Mouse (Mus musculus) monocyte, adult 2 months (primary cell): ENCODE data around the gene Pde7b.

ENCODE experiments used
- DNase-seq, 2 experiments: peaks; one replicate each; pipeline ENCODE4 v3.0.0; 2022; ENCODE audit warnings: low spot score in 2 of 2, low read depth in 1 of 2

Pde7b gene

DNA sequence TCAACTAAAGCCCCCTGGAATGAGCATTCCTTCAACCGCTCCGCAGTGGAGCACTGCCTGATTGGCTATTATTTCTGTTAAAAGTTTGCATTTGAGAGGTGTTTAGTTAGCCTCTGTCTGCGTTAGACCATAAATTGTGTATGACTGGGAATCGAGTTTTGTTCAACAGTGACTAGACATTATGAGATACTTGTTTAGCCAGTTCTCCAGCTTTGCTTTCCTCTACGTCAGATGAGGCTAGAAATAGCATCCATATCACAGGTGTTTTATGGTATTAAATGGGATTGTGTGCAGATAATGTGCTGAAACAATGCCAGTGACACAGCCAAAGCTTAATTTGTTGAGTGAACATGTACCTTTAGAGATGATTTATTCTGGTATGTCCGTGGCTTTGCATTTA, 70.3 kb downstream of the Pde7b start:
- DNase-seq = no peak

DNA sequence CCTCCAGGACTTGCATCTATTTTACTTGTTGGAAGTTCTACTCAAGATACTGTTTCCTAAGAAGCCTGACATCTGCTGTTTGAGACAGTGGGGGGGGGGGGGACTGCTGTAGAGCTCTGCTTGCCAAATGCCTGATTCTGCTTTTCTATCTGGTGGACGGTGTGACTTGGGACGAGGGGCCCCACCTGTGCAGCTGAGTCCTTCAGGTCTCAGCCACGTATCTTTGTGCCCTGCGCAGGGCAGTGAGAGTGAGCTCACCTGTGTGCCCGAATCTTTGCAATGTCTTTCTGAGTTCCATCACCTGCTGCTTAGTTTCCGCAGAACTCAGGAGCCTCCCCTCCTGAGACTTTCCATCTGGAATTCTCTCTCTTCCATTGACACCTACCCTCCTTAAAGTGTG, 70.7 kb downstream of the Pde7b start:
- DNase-seq = no peak

DNA sequence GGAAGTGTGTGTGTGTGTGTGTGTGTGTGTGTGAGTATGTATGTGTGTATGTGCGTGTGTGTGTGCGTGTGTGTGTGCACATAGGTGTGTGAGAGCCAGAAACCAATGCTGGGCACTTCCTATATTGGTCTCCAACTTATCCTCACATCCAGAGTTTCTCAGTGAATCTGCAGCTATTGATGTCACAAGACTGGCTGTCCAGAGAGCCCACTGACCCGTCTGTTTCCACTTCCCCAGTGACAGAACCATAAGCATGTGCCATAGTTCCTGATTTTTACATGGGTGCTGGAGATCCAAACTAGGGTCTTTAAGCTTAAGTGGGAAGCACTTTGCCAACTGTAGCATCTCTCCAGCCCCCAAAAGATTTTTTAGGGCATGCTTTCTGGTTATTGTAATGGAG, 71.6 kb downstream of the Pde7b start:
- DNase-seq = no peak

DNA sequence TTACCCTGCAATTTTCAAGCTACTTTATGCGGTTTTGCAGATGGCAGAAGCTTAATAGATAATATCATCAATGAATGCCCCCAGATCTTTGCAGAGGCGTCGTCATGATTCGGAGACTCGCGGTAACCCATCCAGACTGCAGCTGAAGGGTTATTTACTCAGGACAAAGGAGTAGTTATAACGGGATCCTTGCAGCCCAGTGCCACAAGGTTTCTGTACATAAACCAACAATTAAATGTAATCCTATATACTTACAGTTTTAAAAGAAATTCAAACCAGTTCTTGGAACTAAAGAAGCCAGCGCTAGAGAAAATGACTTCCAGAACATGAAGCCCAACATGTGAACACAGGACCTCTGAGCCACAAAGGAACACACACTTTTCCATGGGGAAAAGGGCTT, 88.5 kb downstream of the Pde7b start:
- no peak for DNase-seq

DNA sequence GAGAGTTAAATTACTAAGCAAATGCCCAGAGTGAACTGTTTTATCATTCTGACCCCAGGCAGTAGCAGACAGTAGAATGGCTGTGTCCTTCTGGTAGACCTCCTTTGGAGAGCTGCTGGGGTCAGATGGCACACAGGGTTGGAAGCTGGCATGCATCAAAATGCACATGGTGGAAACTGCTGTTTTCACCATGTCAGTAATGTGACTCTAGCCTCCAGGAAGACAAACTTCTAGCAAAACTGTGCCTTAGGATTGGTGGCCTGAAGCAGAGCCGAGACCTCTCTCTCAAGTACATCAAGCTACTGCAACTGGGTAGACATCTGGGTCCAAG, 91.8 kb downstream of the Pde7b start:
- DNase-seq = no peak

DNA sequence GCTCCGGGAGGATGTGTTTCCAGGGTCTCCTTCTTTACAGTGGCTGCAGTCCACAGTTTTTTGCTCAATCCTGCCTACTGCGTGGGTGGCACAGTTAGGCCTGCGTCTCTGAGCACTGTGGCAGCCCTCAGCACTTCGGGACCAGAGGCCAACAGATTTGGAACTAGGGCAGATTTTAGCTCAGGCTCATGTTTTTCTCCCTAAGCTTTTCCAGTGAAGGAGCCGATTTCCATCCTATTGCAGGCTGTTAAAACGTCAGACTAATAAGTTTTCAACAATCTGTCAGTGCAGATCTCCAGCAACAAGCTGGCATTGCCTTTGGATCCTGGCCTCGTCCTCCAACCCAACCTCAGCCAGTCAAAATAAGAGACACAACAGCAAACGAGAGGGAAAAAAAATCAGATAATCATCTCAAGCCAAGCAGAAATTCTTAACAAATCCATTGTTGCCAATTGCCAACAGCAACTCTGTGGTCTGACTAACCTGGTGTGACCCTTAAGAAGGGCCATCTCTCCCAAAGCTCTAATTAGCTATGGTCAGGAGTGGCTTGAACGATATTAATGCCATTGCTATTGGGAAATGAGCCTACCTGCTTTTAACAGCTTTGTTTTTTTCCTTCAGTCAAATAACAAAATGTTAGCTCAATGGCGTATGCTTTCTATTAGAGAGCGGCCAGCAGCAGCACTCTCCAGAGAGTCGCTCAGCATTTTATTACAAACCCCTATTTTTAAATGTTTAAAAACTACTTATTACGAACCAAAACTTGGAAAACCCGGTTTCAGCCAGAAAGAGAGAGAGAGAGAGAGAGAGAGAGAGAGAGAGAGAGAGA, 92.4 kb downstream of the Pde7b start:
- DNase-seq = no peak

DNA sequence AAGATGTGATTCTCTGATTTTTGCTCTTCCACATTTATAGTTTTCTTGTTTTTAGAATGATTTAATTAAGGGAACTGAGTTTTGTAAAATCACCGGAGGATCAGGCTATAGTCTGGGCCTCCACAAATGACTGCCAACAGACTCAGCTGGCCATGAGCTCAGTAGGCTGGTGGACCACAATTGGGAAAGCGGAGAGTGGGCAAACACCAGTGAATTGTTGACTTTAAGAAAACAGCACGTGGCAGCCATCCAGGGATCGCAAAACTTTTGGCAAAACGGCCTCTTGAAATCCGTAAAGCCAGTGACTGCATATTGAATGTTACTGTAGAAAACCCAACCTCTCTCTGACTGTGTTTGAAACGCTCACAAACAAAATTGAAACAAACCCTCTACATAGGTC, 94.8 kb downstream of the Pde7b start:
- DNase-seq = no peak

DNA sequence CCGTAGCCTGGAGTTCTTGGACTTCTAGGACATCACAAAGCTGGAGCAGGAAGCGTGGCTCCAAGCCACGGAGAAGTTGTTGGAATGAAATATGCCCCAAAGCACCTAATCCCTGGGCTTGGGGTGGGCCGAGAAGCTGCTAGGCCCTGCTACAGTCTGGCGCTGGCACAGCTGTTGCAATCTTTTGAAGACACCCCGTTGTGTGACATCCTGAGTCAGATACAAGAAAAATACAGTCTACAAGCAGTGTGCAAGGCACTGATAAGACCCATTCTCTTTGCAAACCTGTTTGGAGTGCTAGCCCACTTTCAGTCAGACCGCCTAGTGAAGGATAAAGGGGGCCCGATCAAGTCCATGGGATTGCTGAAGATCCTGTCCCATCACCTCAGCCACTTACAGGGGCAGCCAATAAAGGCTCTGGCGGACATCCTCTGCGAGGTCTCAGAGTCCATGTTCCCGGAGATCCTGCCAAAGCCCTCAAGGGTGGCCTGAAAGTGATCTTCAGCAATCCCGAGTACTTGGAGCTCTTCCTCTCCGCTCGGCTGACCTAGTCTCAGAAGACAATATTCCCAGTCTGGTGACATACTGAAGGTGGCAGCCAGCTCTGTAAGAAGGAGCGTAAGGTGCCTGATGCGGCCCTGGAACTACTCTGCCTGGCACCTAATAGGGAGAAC, 99.0 kb downstream of the Pde7b start:
- DNase-seq = no peak

DNA sequence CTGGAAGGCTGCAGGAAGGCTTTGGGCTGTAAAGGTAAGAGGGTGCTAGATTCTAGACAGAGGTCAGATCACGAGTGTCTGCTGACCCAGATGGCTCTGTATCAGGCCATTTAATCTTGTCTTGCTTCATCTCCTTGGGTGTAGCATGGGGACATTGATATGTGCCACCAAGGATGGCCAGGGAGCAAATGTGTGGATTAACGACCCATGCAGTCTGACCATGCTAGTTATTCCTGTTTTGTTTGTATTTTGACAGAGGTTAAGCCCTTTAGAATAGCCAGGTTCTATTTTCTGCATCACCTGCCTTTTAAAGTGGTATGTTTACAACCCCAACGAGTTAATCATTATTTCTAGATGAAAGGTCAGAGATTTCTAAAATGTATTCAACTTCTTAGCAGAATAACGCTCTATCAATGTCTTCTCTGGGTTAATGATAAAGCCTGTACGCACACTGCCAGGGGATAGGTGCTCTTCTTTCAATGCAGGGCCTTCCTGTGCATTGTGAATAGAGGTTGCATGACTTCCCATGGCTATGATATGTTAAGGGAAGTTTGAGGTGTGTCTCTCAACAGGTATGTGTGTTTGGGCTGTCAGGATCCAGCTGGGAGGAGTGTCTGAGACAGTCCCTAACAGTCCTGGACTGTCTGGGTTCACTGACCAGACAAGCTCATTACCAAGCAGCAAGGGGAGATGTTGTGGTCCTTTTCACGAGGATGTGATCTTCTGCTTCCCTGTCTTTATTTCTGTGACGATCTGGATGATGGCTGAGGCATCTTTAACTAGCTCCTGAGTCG, 103.0 kb downstream of the Pde7b start:
- DNase-seq = no peak

DNA sequence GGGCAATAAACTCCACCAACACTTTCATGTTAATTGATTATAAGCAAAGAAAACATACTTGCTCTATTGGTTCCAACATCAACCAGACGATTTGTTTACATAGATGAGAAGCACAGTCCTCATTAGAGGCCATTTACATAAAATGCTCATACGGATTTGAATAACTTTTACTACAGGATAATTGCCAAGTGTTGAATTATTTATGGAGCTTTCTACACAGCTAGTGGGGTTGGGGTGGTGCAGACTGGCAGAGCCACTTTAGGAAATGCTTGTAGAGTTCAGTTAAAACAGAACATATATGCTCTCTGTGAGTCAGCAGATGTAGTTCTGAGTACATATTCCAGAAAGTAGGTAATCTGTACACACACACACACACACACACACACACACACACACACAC, 118.9 kb downstream of the Pde7b start:
- no peak for DNase-seq

DNA sequence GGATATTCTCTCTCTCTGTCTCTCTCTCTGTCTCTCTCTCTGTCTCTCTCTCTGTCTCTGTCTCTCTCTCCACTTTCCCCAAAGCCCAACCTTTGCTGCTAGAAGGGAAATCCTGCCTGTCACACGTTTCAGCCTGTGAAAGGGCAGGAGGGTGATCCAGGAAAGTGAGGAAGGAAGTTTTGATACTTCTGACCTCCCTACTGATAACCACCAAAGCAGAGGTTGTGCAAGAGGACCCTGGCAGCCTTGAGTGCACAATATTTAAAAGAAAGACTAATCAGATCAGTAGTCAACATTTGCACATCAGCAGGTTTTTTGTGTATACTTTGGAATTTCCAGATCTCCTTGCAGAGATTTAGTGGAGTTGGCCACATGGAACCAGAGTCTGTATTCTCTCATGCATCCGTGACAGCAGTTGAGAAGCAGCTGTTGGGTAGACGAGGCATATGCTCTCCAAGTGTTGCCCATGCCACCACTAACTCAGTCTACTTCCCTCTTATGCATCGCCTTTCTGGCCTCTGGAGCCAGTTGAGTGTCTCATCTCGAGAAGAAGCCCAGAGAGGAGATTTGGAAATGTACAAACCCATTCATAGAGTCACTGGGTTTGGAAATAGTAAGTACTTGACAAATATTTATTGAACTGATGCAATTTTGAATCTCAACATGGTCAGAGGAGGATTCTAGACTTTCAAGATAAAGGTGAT, 129.6 kb downstream of the Pde7b start:
- peak in 1 of 2 experiments; percentile 10 for DNase-seq

DNA sequence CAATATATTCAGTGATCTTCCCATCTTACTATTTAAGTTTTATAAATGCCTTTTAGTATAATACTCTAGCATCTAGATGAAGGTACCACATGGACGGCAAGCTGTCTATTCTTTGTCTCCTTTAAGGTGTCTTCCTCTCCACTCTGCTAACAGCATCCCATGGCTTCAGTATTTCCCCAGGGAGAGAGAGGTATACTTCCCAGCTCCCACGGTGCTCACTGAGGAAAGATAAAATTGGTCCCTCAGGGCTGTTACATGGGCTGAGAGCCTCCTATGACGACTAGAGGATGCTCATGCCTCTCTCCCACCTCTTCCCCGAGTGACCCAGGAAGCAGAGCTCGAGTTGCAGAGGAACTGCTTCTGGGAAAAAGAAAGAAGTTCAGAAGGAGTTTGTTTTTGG, 130.9 kb downstream of the Pde7b start:
- no peak for DNase-seq

DNA sequence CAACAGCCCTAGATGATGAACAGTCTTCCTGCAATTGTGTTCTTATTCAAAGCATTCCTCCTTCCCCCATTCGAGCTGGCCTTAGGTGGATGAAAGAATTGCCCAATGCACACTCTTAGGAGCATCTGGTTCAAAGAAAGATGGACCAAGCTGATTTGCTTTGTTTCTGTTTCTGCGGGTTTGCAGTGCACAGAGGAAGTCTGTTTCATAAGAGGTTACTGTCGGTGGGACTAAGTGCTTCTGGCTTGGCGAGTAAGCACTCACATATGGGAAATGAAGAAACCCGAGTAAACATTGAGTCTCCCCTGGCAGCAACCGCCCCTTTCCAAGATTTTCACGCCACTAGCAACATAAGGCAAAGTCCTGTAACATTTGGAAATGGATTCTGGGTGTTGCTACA, 134.8 kb downstream of the Pde7b start:
- no peak for DNase-seq

DNA sequence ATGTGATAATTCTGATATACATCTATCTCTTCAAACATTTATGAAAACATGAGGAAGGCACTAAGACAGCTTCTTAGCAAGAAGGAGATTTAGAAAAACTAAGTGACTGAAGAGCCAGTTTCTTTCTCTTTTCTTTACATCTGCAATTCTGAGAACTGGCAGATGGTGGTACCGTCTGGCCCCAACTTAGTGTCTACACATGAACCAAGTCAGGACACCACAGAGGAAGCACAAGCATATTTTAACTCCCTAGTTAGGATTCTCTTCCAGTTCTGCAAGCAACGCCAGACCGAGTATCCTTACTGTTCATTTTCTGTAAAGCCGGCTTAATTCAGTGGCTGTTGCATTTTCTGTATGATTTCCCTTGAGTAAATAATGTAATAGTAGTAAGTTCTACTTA, 138.9 kb downstream of the Pde7b start:
- no peak for DNase-seq

DNA sequence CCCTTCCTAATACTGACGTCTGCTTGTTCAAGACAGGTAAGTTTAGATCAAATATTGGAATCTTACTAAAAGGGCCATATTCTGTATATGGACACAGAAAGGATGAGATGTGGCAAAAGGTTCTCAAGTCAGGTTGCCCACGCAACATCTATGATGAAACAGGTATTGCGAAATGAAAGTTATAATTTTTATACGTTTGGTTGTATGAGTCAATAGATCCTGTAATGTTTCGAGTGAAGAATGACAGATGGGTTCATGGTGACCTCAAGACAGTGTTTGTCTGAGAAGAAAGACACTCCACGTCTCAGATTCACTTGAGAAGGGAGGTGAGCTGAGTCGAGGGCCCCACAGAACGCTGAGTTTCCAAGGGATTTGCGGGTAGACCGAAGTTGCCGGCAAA, 149.9 kb downstream of the Pde7b start:
- no peak for DNase-seq

DNA sequence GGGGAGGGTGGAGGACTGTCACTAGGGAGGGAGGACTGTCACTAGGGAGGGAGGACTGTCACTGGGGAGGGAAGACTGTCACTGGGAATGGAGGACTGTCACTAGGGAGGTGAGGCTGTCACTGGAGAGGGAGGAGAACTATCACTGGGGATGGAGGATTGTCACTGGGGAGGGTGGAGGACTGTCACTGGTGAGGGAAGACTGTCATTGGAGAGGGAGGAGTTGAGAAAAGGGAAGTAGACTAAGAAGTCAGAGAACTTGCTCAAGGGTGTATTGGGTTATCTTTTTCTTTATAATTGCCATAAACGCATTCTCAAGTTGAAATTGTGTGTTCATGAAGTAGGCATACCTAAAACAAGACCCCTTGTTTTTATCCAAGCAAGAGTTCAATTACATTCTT, 150.5 kb downstream of the Pde7b start:
- no peak for DNase-seq

DNA sequence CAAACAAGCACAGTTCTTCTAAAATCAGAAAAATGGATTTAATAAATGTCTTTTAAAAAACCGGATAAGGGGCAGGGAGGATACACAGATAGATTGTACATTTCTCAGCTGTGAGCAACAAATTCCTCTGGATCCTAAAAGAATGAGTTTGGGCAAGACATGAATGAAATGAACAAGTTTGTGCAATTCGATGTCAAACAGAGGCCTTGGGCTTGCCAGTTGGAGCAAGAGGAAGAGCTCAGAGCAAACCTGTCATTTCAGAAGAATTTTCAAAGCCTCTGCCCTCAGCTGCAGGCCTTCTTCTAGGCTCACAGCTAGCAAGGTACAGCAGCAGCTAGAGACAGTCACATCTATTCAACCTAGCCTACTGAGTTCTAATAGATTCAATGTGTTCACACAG, 153.4 kb downstream of the Pde7b start:
- DNase-seq = no peak

DNA sequence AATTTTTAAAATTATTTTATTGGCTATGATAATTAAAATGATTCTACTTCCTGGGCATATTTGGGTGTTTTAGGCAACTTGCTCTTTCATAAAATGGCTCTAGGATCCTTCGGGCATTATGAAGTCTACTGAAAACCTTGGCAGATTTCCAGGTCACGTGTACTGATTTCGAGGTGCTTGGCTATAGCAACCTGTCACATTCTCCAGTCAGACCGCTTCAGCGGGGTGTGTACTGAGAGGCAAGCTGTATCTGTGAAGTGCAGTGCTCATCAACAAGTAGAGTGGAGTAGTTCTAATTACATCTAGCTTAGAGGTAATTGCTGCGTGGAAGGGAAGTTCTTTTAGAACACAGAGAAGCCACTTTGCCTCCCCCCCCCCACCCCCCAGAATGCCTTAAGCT, 156.2 kb downstream of the Pde7b start:
- DNase-seq = no peak

DNA sequence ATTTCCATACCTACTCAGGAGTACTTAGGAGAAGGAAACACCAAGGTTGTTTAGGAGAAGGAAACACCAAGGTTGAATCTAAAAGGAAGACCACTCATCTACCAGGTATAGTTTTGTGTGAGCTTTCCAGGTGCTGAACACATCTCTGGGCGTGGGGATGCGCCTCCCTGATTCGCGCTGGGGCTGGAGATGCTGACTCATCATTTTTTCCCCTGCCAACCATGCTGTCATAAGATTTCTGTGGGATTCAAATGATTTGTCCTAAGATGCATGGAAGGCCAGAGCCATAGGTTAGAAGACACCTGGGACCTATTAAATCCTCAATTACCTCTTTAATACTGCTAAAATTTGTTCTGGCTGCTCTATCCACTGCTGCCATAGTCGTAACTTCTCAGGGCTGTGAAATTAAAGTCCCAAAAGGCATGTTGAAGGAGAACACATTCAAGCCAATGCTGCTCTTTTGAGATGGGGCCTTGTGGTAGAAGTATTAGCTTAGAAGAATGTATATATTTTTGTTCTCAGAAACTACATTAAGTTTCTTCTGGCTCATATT, 157.1 kb downstream of the Pde7b start:
- DNase-seq = no peak

DNA sequence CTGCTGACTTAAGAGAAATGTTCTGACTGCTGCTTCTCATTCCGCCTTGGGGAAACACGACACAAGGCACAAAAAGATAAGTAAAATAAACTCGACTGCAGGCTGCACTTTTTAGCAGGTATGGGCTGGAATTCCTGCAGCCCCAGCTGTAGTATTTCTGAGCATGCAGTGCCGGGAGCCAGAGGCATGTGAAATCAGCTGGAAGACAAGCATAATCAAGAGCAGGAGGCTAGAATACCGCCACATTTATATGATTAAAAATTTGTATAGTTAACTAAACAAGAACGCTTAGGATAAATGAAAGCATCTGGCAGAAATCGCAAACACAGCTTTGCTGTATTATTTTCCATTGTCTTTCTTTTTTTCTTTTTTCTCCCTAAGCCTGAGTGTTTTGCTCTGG, 168.4 kb downstream of the Pde7b start:
- DNase-seq = no peak

DNA sequence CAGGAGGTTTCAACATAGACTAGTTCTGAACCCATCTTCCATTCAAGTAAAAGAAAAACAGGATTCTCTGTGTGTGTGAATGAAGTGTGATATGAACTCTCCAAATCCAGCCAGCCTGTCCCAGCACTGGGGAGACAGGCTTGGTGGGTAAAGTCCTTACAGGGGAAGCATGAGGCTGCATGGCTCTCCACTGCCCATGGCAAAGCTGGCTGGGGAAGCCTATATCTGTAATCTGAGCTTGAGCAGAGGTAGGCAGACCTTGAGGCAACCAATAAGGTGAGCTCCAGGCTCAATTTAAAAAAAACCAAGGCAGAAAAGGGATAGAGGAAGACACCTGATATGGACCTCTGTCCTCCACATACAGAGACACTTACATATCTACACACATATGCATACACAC, 173.5 kb downstream of the Pde7b start:
- no peak for DNase-seq
